Mouse (Mus musculus) MEL (cell line): ENCODE results near the gene Nxt1. TPM values are rescaled to one million over a fixed set of nuclear protein-coding genes. Genes with fewer than 3 reads are reported as not detected.

ENCODE experiments used
- DNase-seq: peaks from one replicate; pipeline ENCODE4 v3.0.0; 2011; ENCODE audit warnings: low read depth, low spot score
- H3K27ac ChIP-seq: 2 replicates; pipeline ENCODE4 v1.5.1; 2012; ENCODE audit warnings: low read depth, mild to moderate bottlenecking, control low read depth, low read length, moderate library complexity; ENCODE audit not compliant: control insufficient read depth
- H3K27me3 ChIP-seq, 2 experiments: fragments of 150-350 bp in 1 of 2; sonication (generic) in 1 of 2; 2 replicates each; pipeline ENCODE4 v1.6.1; 2012; ENCODE audit warnings: low read length in 2 of 2, mild to moderate bottlenecking in 2 of 2, improper control_type of control experiment in 1 of 2, moderate library complexity in 1 of 2; ENCODE audit not compliant: insufficient read depth in 2 of 2, control insufficient read depth in 1 of 2
- H3K36me3 ChIP-seq, 2 experiments: 2 replicates each; pipeline ENCODE4 v1.6.1; 2012 to 2014; ENCODE audit warnings: low read length in 2 of 2, improper control_type of control experiment in 1 of 2, inconsistent platforms in 1 of 2, mild to moderate bottlenecking in 1 of 2; ENCODE audit not compliant: insufficient read depth in 2 of 2, control insufficient read depth in 1 of 2
- H3K4me1 ChIP-seq, 2 experiments: fragments of 150-350 bp in 1 of 2; sonication (generic) in 1 of 2; 2 replicates each; pipeline ENCODE4 v1.6.1; 2012; ENCODE audit warnings: low read length in 2 of 2, improper control_type of control experiment in 1 of 2, mild to moderate bottlenecking in 1 of 2; ENCODE audit not compliant: insufficient read depth in 2 of 2, control insufficient read depth in 1 of 2
- H3K4me3 ChIP-seq, 2 experiments: fragments of 150-350 bp in 1 of 2; sonication (generic) in 1 of 2; 2 replicates each; pipeline ENCODE4 v1.5.1; 2012; ENCODE audit warnings: low read depth in 2 of 2, low read length in 2 of 2, mild to moderate bottlenecking in 2 of 2, moderate library complexity in 2 of 2, control low read depth in 1 of 2, improper control_type of control experiment in 1 of 2; ENCODE audit not compliant: control insufficient read depth in 1 of 2, insufficient read depth in 1 of 2
- H3K79me2 ChIP-seq: 2 replicates; pipeline ENCODE4 v1.6.1; 2012; ENCODE audit warnings: mild to moderate bottlenecking, low read length, moderate library complexity; ENCODE audit not compliant: control insufficient read depth, poor library complexity, insufficient read depth
- H3K9ac ChIP-seq: 2 replicates; pipeline ENCODE4 v1.6.1; 2012; ENCODE audit warnings: low read depth, mild to moderate bottlenecking, control low read depth, low read length, moderate library complexity; ENCODE audit not compliant: control insufficient read depth, poor library complexity, severe bottlenecking
- H3K9me3 ChIP-seq: fragments of 150-350 bp; sonication (generic); replicated peaks from 2 replicates; pipeline ENCODE4 v1.6.1; 2012; ENCODE audit warnings: mild to moderate bottlenecking, low read length, improper control_type of control experiment, moderate library complexity; ENCODE audit not compliant: insufficient read depth
- BHLHE40 ChIP-seq: IDR thresholded peaks from 2 replicates; pipeline ENCODE4 v1.6.1; 2012; ENCODE audit warnings: low read depth, mild to moderate bottlenecking, inconsistent platforms, low read length, improper control_type of control experiment, borderline replicate concordance
- CHD1 ChIP-seq: IDR thresholded peaks from 2 replicates; pipeline ENCODE4 v1.6.1; 2012; ENCODE audit warnings: low read depth, mild to moderate bottlenecking, inconsistent platforms, low read length, improper control_type of control experiment
- CHD2 ChIP-seq: IDR thresholded peaks from 2 replicates; pipeline ENCODE4 v1.6.1; 2011; ENCODE audit warnings: low read length, improper control_type of control experiment
- CTCF ChIP-seq, 3 experiments: IDR thresholded peaks in 2 of 3; conservative IDR thresholded peaks in 1 of 3; 2 replicates each; pipeline ENCODE4 v1.5.1; 2011 to 2012; ENCODE audit warnings: low read length in 3 of 3, low read depth in 2 of 3, mild to moderate bottlenecking in 2 of 3, improper control_type of control experiment in 1 of 3, inconsistent platforms in 1 of 3, mixed read lengths in 1 of 3, moderate library complexity in 1 of 3; ENCODE audit not compliant: control insufficient read depth in 1 of 3, insufficient read depth in 1 of 3, poor library complexity in 1 of 3, severe bottlenecking in 1 of 3
- E2F4 ChIP-seq: IDR thresholded peaks from 2 replicates; pipeline ENCODE4 v1.6.1; 2011; ENCODE audit warnings: low read depth, low read length, improper control_type of control experiment, borderline replicate concordance
- ETS1 ChIP-seq: IDR thresholded peaks from 2 replicates; pipeline ENCODE4 v1.6.1; 2012; ENCODE audit warnings: low read depth, mild to moderate bottlenecking, inconsistent platforms, low read length, improper control_type of control experiment, moderate library complexity
- GABPA ChIP-seq: IDR thresholded peaks from 2 replicates; pipeline ENCODE4 v1.6.1; 2012; ENCODE audit warnings: low read depth, mild to moderate bottlenecking, inconsistent platforms, low read length, improper control_type of control experiment, moderate library complexity
- GATA1 ChIP-seq: IDR thresholded peaks from 2 replicates; pipeline ENCODE4 v1.6.1; 2011; ENCODE audit warnings: low read depth, low read length, improper control_type of control experiment
- KAT2A ChIP-seq: conservative IDR thresholded peaks from 2 replicates; pipeline ENCODE4 v1.6.1; 2012; ENCODE audit warnings: low read depth, low read length, improper control_type of control experiment, inconsistent platforms
- MAX ChIP-seq: IDR thresholded peaks from 2 replicates; pipeline ENCODE4 v1.6.1; 2011; ENCODE audit warnings: low read length, improper control_type of control experiment
- MEF2A ChIP-seq: IDR thresholded peaks from 2 replicates; pipeline ENCODE4 v1.6.1; 2014; ENCODE audit warnings: low read depth, mild to moderate bottlenecking, inconsistent platforms, low read length, improper control_type of control experiment; ENCODE audit not compliant: poor library complexity, insufficient replicate concordance, severe bottlenecking; ENCODE audit errors: extremely low read depth
- MXI1 ChIP-seq: IDR thresholded peaks from 2 replicates; pipeline ENCODE4 v1.6.1; 2011; ENCODE audit warnings: mild to moderate bottlenecking, low read depth, low read length, improper control_type of control experiment
- NELFE ChIP-seq: IDR thresholded peaks from 2 replicates; pipeline ENCODE4 v1.6.1; 2011; ENCODE audit warnings: low read depth, low read length, improper control_type of control experiment
- NRF1 ChIP-seq: IDR thresholded peaks from 2 replicates; pipeline ENCODE4 v1.6.1; 2014; ENCODE audit warnings: low read depth, mild to moderate bottlenecking, inconsistent platforms, low read length, improper control_type of control experiment, moderate library complexity; ENCODE audit not compliant: poor library complexity, insufficient read depth, severe bottlenecking
- POLR2A ChIP-seq, 2 experiments: IDR thresholded peaks; 2 replicates each; pipeline ENCODE4 v1.6.1; 2011 to 2012; ENCODE audit warnings: low read length in 2 of 2, mild to moderate bottlenecking in 2 of 2, control low read depth in 1 of 2, improper control_type of control experiment in 1 of 2, low read depth in 1 of 2, moderate library complexity in 1 of 2; ENCODE audit not compliant: control insufficient read depth in 1 of 2, insufficient read depth in 1 of 2, poor library complexity in 1 of 2
- POLR2AphosphoS2 ChIP-seq: IDR thresholded peaks from 2 replicates; pipeline ENCODE4 v1.6.1; 2011; ENCODE audit warnings: low read length, improper control_type of control experiment
- RCOR1 ChIP-seq: IDR thresholded peaks from 2 replicates; pipeline ENCODE4 v1.6.1; 2012; ENCODE audit warnings: low read depth, mild to moderate bottlenecking, inconsistent platforms, low read length, improper control_type of control experiment
- SIN3A ChIP-seq: IDR thresholded peaks from 2 replicates; pipeline ENCODE4 v1.6.1; 2012; ENCODE audit warnings: low read length, improper control_type of control experiment, inconsistent platforms
- SMC3 ChIP-seq: IDR thresholded peaks from 2 replicates; pipeline ENCODE4 v1.6.1; 2011; ENCODE audit warnings: low read depth, low read length, improper control_type of control experiment
- TAL1 ChIP-seq: IDR thresholded peaks from 2 replicates; pipeline ENCODE4 v1.6.1; 2012; ENCODE audit warnings: mild to moderate bottlenecking, inconsistent platforms, low read length, moderate library complexity, mixed read lengths
- TBP ChIP-seq: IDR thresholded peaks from 2 replicates; pipeline ENCODE4 v1.8.0; 2011; ENCODE audit warnings: low read depth, low read length, improper control_type of control experiment
- TCF12 ChIP-seq: IDR thresholded peaks from 2 replicates; pipeline ENCODE4 v1.6.1; 2014; ENCODE audit warnings: low read depth, mild to moderate bottlenecking, inconsistent platforms, low read length, improper control_type of control experiment, moderate library complexity
- UBTF ChIP-seq: IDR thresholded peaks from 2 replicates; pipeline ENCODE4 v1.6.1; 2012; ENCODE audit warnings: low read depth, mild to moderate bottlenecking, inconsistent platforms, low read length, improper control_type of control experiment, moderate library complexity, borderline replicate concordance; ENCODE audit not compliant: insufficient read depth
- ZKSCAN1 ChIP-seq: IDR thresholded peaks from 2 replicates; pipeline ENCODE4 v1.6.1; 2012; ENCODE audit warnings: low read depth, mild to moderate bottlenecking, inconsistent platforms, low read length, improper control_type of control experiment, moderate library complexity
- ZMIZ1 ChIP-seq: IDR thresholded peaks from 2 replicates; pipeline ENCODE4 v1.6.1; 2012; ENCODE audit warnings: low read depth, mild to moderate bottlenecking, inconsistent platforms, low read length, improper control_type of control experiment, moderate library complexity
- ZNF384 ChIP-seq: IDR thresholded peaks from 2 replicates; pipeline ENCODE4 v1.6.1; 2012; ENCODE audit warnings: low read depth, mild to moderate bottlenecking, inconsistent platforms, low read length, improper control_type of control experiment
- polyA plus RNA-seq, 2 experiments: library from polyadenylated mRNA; stranded (reverse) in 1 of 2; unstranded in 1 of 2; fragments of >175 nt in 1 of 2; fragments of >200 nt in 1 of 2; gene quantifications; 2 replicates each; pipeline versions ENCODE4 v1.2.1 to v1.2.4; 2012; ENCODE audit warnings: low replicate concordance in 2 of 2, low read depth in 1 of 2; ENCODE audit not compliant: insufficient read length in 2 of 2, insufficient read depth in 1 of 2, missing spikeins in 1 of 2
- total RNA-seq: library from RNA; depleted of rRNA; stranded (reverse); fragments of 300-350 nt; gene quantifications from 2 replicates; pipeline ENCODE4 v1.2.3, GENCODE M21; 2012

Gene Nxt1
- total and polyA plus RNA-seq, 3 experiments = 70.5 to 104 TPM; not detected in 1

DNA sequence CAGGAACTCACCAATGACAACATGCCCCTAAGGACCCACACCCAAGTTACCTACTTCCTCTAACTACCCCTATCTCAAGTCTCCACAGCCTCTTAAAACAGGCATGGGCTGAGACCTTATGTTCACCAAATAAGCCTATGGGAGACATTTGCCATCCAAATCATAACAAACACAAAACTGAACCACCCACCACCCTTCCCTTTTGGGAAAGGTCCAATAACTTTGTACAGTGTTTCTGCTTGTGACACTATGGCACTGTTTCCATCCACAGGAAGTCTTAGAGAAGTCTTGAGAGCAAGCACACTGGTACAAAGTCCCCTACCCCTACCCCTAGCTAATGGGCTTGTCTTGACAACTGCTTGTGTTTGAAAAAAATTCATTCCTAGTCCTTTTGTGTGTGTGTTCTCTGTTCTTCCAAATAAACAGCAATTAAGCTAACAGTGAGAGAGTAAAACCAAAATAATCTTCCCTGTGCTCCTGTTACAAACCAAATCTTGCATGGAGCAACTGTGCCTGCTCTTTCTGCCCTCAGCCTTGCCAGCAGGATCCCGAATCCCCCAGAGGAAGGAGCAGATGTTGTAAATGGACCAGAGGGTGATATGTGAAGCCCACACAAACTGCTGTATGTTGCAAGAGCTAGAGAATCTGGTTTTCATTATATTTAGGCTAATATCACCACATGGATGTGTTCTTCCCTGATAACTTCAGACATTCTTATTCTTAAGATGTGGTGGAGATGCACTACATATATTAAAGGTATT lies 29.6 kb upstream of the Nxt1 start:
- no peaks in the 10 kb centered on the region for H3K79me2 ChIP-seq
- no peaks in the 10 kb centered on the region for H3K9me3 ChIP-seq
- H3K9ac ChIP-seq = no peak overlapping the region
- TF ChIP-seq CTCF (IDR thresholded peaks at IDR 0.05 in 2 of 3, conservative IDR thresholded peaks at IDR 0.05 in 1 of 3; ENCODE audit: control insufficient read depth in 1 of 3, insufficient read depth in 1 of 3, low read depth in 2 of 3, low read length in 3 of 3, poor library complexity in 1 of 3, severe bottlenecking in 1 of 3) (no peak), KAT2A (no peak), POLR2A (IDR thresholded peaks at IDR 0.05; ENCODE audit: control insufficient read depth in 1 of 2, insufficient read depth in 1 of 2, low read depth in 1 of 2, low read length in 2 of 2, poor library complexity in 1 of 2) (no peak), ZKSCAN1 (no peak), MEF2A (no peak), GABPA (no peak), E2F4 (no peak), SIN3A (no peak), TCF12 (no peak), TAL1 (no peak), POLR2AphosphoS2 (no peak), NELFE (no peak), MXI1 (no peak), GATA1 (no peak), CHD2 (no peak), MAX (no peak), RCOR1 (no peak), ZNF384 (no peak), UBTF (no peak)
- no peak for DNase-seq
- no peak overlapping the region for H3K27ac ChIP-seq
- no peaks in the 10 kb centered on the region for H3K36me3 ChIP-seq
- no peaks in the 10 kb centered on the region; a peak in 1 of 4 replicates for H3K27me3 ChIP-seq
- no peaks in the 10 kb centered on the region for H3K4me1 ChIP-seq
- no peak overlapping the region for H3K4me3 ChIP-seq

GRCm38 (mm10) chr2:148644421-148645000 lies 27.9 kb upstream of the Nxt1 start:
- H3K79me2 ChIP-seq = no peaks in the 10 kb centered on the region
- H3K27me3 ChIP-seq = no peaks in the 10 kb centered on the region; a peak in 1 of 4 replicates
- no peak for TF ChIP-seq SIN3A
- no peak for TF ChIP-seq CHD1
- no peak for TF ChIP-seq ETS1
- TF ChIP-seq SMC3 = no peak
- no peak for TF ChIP-seq ZNF384
- no peak for TF ChIP-seq TAL1
- TF ChIP-seq GABPA = no peak
- no peak for TF ChIP-seq RCOR1
- TF ChIP-seq CHD2 = no peak
- TF ChIP-seq POLR2AphosphoS2 = no peak
- TF ChIP-seq NELFE = no peak
- no peak for TF ChIP-seq BHLHE40
- no peak for TF ChIP-seq TBP
- TF ChIP-seq NRF1 = no peak
- TF ChIP-seq MXI1 = no peak
- TF ChIP-seq ZMIZ1 = no peak
- no peak for TF ChIP-seq GATA1
- TF ChIP-seq E2F4 = no peak
- TF ChIP-seq, all 39 proteins: peak for 0
- no peak overlapping the region for H3K9ac ChIP-seq
- no peaks in the 10 kb centered on the region for H3K4me1 ChIP-seq
- DNase-seq = no peak
- no peaks in the 10 kb centered on the region for H3K9me3 ChIP-seq
- H3K36me3 ChIP-seq = no peaks in the 10 kb centered on the region
- H3K4me3 ChIP-seq = no peak overlapping the region
- no peak overlapping the region for H3K27ac ChIP-seq
